Mouse (Mus musculus): ENCODE measurements at regions not wholly inside any gene's neighbourhood (a gene's known extent, or its start where the extent isn't known, plus 50 kb on each side); places are given as distances from the start of the nearest gene placed in this dataset.

DNA sequence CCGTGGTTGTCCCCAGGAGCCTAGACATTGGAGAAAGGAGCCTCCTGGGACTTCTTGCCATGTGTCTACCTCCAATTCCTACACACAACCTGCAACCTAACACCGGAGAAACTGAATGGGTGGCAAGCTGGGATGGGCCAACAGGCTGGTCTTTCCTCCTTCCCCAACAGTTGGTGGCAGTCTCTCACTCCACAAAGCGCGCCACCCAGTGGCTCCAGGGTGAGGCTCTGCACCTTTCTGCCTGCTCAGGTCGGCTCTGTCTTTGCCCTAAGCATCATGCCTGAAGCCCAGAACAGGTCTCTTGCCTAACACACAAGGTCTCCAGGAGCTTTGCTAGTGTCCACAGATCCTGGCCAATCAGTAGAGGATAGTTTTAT lies 166.0 kb downstream of the Inhbb start:
- DNase-seq: peak; percentile 16

DNA sequence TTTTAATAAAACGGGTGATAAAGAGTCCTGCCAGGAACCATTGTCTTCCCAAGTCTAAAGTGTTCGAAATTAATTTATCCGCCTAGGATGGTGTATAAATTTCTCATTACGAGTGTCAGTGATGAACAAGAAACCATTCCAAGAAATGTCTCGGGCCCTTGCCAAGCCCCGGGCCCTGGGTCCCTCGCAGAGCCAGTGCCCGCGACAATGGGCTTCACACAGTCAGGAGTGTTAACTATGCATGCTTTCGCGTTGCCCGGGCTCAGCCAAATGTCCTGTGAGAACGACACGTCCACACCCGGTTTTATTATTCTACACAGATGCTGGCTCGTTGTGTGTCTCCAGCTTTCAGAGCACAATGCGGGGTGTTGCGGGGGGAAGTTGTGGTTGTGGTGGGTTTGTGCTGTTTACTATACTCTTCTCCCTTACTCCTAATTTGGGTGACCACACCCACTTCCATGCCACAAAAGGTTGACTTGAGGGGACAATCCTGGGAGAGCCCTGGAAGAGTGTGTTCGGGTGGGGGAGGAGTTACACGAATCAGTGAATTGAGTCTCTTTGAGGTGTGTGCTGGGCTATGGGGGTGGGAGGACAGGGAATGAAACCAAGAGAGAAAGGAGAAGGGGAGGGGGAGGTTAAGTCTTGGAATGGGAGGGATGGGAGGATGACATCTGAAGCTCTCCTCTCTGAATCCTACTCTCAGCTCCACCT lies 166.5 kb downstream of the Inhbb start:
- no peak for DNase-seq

DNA sequence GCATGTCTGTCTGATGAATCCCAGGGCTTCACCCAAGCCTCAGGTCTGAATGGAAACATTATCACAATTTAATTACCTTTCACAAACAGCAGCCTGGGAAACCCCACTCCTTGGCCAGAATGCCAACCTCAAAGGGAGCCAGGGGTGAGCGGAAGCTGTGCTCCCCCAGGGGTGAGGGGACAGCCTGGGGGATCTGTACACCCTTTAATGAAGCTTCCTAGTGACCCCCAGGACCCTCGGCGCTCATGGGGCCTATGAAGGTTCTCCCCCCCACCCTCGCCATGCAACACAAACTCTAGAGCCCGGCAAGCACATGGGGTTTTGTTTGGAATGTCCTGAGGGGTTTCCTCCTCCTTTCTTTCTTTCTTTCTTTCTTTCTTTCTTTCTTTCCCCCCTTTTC lies 167.1 kb downstream of the Inhbb start:
- no peak for DNase-seq

DNA sequence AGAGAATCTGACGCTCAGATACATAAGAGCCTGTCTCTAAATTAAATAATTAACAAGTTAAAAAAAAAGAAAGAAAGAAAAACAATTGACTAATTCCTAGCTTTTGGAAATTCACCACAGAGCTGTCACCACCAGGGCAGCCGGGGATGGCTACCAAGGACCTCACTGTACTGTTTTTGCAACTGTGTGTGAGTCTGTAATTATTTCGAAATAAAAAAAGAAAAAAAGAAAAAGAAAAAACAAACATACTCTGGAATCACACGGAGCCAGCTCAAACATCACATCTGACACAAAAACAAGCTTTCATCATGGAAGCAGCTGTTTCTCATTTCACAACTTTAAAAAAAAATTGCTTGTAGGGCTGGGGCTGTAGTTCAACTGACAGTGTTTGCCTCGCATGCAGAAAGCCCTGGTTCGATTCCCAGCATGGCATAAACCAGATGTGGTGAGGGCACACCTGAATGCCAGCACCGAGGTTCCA lies 168.6 kb downstream of the Inhbb start:
- peak; percentile 41 for DNase-seq

DNA sequence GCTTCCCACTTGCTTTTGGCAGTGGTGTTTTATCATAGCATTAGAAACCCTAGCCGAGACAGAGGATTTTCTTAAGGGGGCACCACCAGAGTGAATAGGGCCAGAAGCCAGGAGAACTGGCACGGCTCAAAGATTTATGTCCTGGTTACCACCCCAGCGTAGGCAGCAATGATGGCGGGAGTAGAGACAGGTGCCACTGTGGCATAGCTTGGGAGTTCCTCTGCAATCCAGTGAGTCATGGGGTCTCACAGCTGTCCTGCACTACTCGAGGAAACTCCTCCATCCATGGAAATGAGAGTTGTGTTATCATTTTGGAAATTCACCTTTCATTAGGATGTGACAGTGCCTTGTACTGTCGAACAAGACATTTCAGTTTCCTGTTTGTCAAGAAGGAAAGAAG lies 169.6 kb downstream of the Inhbb start:
- no peak for DNase-seq

DNA sequence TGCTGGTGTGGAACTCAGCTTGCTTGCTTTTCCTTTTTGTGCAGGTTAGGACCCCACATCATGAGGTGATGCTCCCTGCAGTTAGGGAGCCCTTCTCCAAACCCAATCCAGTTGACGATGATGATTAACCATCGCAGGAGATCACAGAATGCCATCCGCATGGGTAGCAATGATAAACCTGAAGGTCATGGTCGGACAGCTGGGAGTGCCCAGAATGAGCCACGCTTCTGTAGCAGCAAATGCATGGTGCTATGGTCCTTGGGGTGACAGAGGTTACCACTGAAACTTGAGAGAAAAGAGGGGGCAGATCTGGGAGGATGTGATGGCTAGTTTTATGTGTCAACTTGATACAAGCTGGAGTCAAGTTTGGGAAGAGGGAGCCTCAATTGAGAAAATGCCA lies 170.3 kb downstream of the Inhbb start:
- DNase-seq: no peak

DNA sequence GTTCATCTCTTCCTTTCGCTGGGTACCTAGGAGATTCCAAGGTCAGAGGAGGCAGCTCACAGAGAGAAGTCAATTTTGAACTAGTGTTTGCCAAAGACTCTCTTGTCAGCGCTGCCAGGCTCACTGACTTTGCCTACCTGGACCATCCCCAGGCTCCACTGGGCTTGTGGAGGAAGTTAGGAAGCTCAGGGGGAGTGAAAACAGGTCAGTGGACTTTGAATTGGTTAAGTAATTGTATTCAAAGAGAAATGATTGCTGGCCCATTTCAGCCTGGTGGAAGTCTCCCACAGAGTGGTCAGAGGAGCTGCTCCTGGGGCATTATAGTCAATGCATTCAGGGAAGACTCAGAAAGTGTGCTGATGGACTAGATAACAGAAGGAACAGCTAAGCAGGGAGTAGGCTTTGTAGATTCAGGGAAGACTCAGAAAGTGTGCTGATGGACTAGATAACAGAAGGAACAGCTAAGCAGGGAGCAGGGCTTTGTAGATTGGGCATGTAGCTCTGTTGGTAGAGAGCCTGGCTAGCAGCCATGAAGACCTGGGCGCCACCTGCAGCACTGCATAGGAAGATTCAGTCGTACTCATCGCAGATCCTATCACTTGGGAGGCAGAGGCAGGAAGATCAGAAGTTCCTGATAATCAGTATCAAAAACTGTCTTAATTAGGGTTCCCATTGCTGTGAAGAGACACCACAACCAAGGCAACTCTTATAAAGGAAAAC lies 173.1 kb downstream of the Inhbb start:
- DNase-seq: no peak

DNA sequence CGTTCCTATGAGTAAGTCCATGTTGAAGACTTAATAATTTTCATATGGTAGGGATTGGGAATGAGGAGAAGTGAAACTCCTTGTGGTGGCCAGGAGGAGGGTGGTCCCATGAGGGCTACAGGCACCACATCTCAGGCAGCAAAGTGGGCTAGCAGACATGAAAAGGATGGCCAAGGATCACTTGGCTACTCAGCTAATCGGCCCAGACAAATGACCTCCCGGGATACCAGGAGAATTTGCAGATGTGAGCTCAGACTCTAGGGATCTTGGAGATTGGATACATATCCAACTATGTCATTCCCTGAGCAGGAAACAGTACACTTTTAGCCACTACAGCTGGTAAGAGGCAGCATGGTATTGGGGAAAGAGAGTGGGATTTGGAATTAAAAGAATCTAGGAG lies 174.9 kb downstream of the Inhbb start:
- DNase-seq: no peak

DNA sequence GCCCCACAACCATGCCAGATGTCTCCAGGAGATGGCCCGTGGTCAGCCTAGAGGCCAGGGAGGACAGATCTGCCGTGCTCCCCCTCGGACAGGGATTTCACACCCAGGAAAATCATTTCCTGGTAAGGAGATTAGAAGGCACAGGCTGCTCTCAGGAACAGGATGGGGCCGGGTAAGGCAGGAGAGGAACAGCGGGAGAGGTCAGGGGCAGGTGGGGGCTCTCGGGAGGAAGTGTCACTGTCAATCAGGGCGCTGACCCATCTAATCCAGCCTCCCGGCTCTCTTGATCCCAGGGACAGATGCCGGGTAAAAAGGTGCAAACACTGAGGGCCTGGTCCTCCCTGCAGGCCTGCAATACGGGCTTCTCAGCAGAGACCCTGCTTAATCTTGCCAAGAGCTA lies 183.6 kb downstream of the Inhbb start:
- DNase-seq: no peak

DNA sequence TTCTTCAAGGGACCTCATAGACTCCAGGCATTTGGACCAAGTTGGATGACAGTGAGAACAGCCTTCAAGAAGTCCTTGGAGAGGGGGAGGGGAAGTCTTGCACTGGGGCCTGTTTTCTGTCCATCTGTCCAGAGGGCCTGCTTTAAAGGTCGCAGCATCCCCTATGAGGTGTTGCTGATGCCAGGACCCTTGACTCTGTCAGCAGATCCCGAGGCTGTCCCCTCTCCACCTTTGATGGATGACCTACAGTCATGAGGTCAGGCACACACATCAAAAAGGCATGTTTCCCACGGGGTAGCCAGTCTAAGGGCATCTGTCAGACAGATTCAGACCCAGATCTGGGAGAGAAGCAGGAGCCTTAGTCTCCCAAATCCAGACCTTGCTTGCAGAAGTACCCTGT lies 183.4 kb upstream of the Gli2 start:
- no peak for DNase-seq

DNA sequence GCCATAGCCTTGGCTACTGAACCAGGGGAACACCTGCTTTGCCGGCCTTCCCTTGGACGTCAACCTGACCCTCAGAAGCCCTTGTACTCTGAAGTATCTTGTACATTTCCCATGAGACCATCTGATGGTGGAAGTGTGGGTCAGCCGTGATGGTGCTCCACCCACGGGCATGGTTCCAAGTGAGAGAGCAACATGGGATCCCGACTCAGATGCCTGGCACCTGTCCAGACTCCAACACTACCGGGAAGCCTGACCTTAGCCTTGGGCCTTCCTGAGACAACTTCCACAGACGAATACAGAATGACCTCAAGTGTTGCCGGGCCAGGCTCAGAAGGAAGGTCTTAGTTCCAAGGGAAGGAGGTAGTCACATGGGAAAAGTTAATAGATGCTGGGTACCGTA lies 181.0 kb upstream of the Gli2 start:
- peak; percentile 80 for DNase-seq

DNA sequence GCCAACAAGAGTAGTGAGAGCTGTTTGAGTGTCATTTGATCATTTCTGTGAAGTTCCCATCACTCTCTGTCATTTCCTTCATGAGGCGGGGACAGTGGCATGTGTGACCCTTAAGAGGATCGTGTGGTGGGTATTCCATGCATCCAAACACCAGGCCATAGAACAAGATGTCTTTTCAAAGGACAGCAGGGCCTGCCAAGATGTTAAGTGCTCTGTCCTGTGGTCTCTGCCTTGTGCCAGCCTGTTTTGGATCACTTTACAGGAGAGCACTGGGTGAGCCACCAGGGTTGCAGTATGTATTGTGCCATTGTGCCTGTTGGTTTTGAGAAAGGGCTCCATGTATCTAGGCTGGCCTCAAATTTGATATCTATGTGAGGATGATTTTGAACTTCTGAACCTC lies 173.6 kb upstream of the Gli2 start:
- no peak for DNase-seq

DNA sequence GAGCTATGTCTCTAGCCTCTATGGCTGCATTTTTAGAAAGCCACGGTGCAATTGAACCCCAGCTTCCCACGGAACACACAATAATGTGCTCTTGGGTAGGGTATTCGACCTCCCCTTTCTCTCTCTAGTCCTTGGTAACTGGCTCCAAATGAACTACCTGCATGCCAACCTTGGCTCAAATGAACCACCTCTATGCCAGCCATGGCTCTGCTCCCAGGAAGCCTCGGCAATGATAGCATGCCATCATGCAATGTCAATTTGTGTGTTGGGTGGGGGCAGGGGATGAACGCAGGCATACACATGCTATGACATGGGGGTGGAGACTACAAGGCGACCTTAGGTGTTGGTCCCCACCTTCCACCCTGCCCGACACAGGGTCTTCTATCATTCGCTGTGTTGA lies 170.5 kb upstream of the Gli2 start:
- no peak for DNase-seq

DNA sequence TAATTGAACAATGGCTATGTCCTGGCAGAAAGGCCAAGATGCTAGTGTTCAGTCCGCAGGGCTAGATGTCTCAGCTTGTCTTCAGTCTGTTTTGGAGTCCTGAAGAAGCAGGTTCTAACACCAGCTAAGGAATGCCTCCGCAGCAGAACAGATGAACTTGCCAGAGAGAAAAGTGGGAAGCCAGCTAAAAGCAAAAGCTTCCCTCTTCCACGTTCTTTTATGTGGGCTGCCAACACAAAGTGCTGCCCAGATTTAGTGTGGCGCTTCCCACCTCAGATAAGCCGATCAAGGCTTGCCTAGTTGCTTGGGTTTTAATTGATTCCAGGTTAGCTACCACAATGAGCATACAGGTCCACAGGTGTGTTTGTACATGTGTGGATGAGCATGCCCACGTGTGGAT lies 168.5 kb upstream of the Gli2 start:
- no peak for DNase-seq

DNA sequence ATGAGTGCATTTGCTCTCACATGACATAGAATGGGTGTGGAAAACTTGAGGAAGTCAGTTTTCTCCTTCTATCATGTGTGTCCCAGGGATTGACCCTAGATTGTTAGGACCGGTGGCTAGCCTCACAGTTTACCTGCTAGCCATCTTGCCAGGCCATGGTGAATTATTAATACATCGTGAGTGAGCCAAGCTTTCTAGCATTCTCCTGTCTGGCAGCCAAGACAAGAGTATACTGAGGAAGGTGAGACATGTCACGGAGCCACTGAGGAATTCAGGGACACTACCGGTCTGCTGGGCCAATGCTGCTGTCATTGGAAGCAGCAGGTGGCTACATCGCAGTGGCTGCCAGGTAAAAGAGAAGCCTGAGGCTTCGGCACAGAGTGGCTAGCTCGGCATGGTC lies 167.6 kb upstream of the Gli2 start:
- no peak for DNase-seq

DNA sequence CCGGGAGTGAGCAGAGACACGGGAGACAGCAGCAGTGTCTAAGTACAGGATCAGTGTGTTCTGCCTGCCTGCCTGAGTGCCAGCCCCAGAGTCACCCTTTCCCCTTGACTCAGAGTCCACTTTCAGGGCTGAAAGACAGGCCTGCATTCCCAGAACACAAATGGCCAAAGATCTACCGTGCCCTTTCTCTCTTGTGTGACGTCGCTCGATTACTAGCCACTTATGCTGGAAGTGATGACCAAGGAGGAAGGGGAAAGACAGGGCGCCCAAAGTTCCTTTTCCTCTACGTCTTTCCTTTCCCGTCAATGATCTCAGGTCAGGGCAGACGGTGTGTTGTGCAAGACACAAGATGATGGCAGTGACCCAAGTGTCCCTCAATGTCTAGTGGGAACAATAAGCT lies 166.4 kb upstream of the Gli2 start:
- peak; percentile 56 for DNase-seq

DNA sequence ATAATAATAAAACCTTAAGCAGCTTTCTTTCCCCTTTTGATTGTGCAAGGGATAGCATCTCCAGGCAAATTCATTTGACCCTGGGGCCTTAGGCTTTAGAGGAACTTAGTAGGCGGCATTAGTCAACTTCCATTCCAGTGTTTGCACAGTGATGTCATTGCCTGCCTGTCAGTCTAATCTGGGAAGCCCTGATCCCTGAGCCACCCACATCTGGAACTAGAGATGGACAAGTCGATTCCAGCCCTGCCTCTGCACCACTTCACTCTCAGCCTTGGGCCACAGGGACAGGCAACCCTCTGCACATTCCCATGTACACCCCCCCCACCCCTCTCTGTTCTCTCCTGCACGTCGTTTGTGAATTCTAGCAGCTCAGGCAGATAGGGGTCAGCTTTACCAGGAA lies 164.0 kb upstream of the Gli2 start:
- no peak for DNase-seq

DNA sequence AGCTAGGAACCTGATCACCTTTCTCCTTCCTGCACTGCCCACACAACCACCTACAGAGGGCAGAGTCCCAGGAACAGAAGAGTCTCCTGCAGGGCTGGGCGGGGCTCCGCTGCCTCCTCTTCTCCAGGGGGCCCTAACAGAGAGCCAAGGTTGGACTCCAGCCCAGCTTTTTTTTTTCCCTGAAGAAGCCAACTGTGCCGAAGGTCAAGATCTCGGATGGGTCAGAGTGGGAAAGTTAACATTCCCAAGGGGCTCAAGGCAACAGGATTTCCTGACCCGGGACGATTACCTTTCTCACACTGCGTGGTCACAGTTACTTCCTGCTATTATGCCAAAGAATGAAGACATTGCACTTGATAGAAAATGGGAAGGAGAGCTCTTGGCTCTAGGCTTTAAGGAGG lies 156.2 kb upstream of the Gli2 start:
- peak; percentile 67 for DNase-seq

DNA sequence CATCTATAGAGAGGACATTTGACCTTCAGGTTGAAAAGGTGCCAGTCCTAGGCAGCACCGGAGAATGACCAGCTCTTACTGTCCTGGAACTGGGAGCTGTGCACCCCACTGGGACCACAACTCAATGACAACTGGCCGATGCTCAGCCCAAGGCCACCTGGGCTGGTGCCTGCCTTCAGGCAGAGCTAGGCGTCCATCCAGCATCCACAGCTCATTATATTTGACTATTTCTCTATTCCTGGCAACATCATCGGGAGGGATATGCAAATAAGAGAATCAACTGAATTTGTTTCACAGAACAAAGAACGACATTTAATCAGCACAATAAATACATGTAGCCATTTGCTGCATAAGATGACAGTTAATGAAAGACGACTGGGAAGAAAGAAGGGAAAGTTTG lies 149.0 kb upstream of the Gli2 start:
- no peak for DNase-seq

DNA sequence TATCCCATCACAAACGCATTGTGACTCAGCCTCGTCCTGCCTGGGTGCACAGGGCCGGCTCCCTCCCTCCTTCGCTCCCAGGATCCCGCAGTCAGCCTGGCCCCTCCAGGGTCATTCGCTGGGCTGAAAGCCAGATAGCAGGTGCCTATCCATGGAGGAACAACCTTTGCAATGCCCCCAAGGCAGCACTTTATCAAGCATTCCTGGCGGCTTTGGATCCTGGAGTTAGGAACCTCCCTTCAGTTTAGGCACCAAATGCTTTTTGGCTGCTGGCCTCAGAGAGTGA lies 143.9 kb upstream of the Gli2 start:
- DNase-seq: peak; percentile 71

DNA sequence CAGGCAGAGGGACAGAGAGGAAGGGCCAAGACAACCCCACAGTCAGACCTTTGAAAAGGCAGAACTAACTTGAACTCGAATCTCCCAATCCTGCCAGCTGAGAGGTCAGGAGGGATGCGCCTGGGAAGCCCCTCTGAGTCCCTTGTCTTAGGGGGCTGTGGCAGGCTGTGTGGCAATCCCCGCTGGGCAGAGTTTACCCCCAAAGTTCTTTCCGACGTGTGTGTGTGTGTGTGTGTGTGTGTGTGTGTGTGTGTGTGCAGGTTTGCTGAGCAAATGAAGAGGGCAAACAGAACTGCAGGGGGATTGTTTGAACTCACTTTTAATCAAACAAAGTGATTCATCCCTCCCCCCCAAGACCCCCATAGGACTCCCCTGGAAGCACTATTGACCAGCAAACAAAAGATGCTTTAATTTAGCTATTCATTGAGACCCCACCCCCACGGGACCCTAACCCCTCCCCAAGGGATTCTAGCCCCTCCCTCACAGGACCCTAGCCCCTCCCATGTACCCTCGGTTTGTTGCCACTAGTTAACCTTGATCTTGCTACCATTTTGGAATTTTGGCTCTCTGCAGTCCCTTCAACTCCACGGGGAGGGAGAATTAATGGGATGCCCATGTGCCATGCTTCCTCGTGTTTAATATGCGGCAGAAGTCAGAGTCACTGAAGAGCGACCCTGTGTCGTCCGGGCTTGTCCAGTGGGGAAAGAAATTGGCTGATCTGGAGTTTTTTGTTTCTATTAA lies 143.4 kb upstream of the Gli2 start:
- no peak for DNase-seq

DNA sequence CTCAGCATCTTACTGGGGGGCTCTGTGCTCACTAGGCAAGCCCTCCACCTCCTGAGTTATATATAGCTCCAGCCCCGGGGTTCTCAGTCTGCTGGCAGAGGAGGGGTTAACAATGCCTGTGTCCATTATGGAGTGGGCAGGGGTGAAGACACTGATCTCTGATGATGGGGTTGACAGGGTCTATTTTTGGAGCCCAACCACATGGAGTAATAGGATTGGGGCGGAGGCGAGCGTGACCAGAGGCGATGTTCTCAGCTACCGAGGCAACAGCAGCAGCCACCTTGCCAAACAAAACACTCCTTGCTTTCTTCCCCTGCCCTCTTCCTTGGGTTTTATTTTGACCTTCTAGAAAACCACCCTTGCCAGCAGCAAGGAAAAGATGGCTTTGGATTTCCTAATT lies 141.1 kb upstream of the Gli2 start:
- peak; percentile 25 for DNase-seq

DNA sequence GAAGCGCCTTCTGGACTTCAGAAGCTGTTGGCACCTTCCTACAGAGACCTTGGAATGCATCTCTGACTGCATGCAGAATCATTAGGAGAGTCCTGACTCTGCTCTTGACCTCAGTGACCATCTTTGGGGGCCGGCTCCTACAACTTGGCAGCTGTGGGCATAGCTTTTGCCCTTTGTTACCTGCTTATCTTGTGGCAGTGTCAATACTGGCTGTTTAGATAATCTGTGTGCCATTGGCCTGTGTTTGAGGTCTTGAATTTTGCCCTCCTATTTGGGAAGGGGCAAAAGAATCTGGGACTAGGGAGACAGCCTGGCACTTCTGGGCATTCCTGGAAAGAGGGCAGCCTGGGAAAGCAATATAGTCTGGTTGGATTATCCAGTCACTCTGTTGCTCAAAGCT lies 137.8 kb upstream of the Gli2 start:
- no peak for DNase-seq

DNA sequence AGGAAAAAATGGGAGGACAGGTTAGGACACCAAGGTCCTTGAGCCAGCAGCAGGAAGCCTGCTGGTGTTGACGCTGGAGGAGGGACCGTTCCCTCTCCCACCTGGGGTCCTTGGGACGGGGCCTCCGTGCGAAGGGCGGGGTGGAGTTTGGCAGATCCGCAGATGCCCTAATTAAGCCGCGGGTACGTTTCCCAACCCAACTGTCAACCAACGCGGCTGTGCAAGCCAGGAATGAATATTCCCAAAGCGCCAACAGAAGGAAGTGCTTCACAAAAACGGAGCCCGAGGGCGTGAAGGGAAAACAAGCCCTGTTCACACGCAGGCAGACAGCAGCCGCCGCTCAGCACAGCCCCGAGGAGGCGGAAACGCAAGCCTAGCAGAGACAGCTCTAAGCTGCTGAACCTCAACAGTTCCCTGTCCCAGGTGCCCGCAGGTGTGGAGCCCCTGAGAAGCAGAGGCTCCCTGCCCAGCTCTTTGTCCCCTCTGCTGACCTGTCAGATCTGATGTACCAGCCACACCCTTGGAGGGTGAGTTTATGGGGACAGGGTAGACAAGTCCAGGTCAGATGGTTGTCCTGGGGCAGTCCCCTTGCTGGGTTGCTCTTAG lies 136.1 kb upstream of the Gli2 start:
- peak; percentile 38 for DNase-seq

Data from kidney, postnatal 10 days (tissue).